ENCODE assay signal across 26 mouse cellular contexts in the genomic region with DNA sequence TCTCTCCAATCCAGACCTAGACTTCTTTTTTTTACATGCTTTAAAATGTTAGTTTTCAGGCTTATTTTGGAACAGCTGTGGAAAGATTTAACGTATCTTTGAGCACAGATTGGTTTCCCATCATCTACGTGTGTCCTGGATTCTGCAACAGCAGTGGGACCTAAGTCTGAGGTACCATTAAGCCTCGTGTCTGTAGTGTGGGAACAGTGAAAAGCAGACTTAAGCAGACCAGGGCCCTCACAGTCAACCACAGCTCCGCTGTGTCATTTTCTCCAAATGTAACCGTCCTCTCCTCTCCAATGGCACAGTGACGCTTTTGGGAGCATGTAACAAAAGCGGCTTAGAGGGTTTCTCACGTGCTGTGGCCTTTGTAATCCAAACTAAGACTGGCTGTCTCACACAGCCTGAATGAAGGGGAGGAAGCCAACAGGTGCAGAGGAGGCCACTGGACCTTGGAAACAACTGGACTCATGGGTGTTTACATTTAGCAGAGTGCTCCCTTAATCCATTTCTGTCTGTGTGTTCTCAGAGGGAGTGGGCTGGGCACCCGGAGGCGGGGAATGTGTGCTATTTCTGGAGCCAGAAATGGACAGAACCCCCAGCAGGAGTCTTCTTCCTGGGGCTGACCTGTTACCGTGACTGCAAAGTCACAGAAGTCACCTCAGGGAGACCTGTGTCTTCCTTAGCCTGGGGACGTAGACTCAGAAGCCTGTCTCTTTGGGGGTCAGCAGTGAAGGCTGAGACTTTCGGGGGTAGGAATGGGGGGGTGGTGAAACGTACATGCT. TPM values are rescaled to one million over a fixed set of nuclear protein-coding genes. Genes with fewer than 3 reads are reported as not detected.
A peak's percentile ranks its signal among the peaks of the same experiment; 100 is the strongest.
DNase-seq lines count a peak whose midpoint lies in the region; ATAC-seq and TF ChIP-seq lines count a peak whose summit lies in the region.
"Had no signal": no experiment of that assay in that cellular context is flagged by ENCODE, and none has a peak within 500 bp of the region (broad histone marks: within the 10 kb centered on the region; RNA-seq: fewer than 3 reads in every experiment).

No protein-coding gene starts in this region.

- WGBS in embryonic facial prominence, embryonic 14.5 days = 44% methylated on average over 14 of the region's 14 CpGs
- 44% methylated on average over 14 of the region's 14 CpGs for WGBS in embryonic facial prominence, embryonic 10.5 days
- 42% methylated on average over 14 of the region's 14 CpGs for WGBS in heart, embryonic 12.5 days
- WGBS in stomach, embryonic 16.5 days = 47% methylated on average over 14 of the region's 14 CpGs
- WGBS in stomach, postnatal 0 days = 36% methylated on average over 14 of the region's 14 CpGs

- no peaks in the 10 kb centered on the region for H3K36me3 ChIP-seq in embryonic facial prominence, embryonic 14.5 days (ENCODE audit: control insufficient read depth, insufficient read depth, low read length)
- no peaks in the 10 kb centered on the region for H3K36me3 ChIP-seq in embryonic facial prominence, embryonic 10.5 days (replicated peaks)
- no peaks in the 10 kb centered on the region for H3K36me3 ChIP-seq in heart, embryonic 12.5 days
- no peaks in the 10 kb centered on the region for H3K36me3 ChIP-seq in stomach, embryonic 16.5 days (ENCODE audit: control insufficient read depth, insufficient read depth, low read length)
- H3K36me3 ChIP-seq in stomach, postnatal 0 days (ENCODE audit: control insufficient read depth, insufficient read depth, low read length) = no peaks in the 10 kb centered on the region
- H3K36me3 ChIP-seq: embryonic facial prominence, embryonic 13.5 days; hindbrain, embryonic 15.5 days; neural tube, embryonic 15.5 days; stomach, embryonic 15.5 days had no signal

- TF ChIP-seq EP300 in stomach, postnatal 0 days (optimal IDR thresholded peaks at IDR 0.05) = no peak

- H3K27me3 ChIP-seq in embryonic facial prominence, embryonic 14.5 days (replicated peaks; ENCODE audit: control insufficient read depth, insufficient read depth, low read length) = no peaks in the 10 kb centered on the region
- no peaks in the 10 kb centered on the region for H3K27me3 ChIP-seq in embryonic facial prominence, embryonic 10.5 days (replicated peaks; ENCODE audit: low read depth, poor library complexity, severe bottlenecking)
- 0 out of 2 replicates have a peak, but pooled peaks cover 3% of the 10 kb centered on the region for H3K27me3 ChIP-seq in heart, embryonic 12.5 days (replicated peaks)
- no peaks in the 10 kb centered on the region for H3K27me3 ChIP-seq in stomach, embryonic 16.5 days (ENCODE audit: control insufficient read depth, insufficient read depth, low read length)
- no peaks in the 10 kb centered on the region for H3K27me3 ChIP-seq in stomach, postnatal 0 days (ENCODE audit: control insufficient read depth, insufficient read depth, low read length)
- H3K27me3 ChIP-seq: embryonic facial prominence, embryonic 13.5 days; hindbrain, embryonic 15.5 days; neural tube, embryonic 15.5 days; stomach, embryonic 15.5 days had no signal

- no peak overlapping the region for H3K4me2 ChIP-seq in embryonic facial prominence, embryonic 14.5 days (ENCODE audit: low read depth, low read length)
- H3K4me2 ChIP-seq in heart, embryonic 12.5 days = peak overlapping the region; percentile 53
- H3K4me2 ChIP-seq in stomach, embryonic 16.5 days (ENCODE audit: low read depth, low read length) = no peak overlapping the region
- H3K4me2 ChIP-seq in stomach, postnatal 0 days (replicated peaks; ENCODE audit: low read depth) = no peak overlapping the region
- H3K4me2 ChIP-seq: embryonic facial prominence, embryonic 13.5 days; forebrain, embryonic 13.5 days; hindbrain, embryonic 15.5 days; liver, embryonic 11.5 days; neural tube, embryonic 15.5 days; stomach, embryonic 15.5 days had no signal

- ATAC-seq in embryonic facial prominence, embryonic 14.5 days (ENCODE audit: low read depth) = peak; percentile 68
- ATAC-seq in heart, embryonic 12.5 days (ENCODE audit: insufficient number of reproducible peaks, low FRiP score) = no peak
- ATAC-seq in stomach, embryonic 16.5 days (ENCODE audit: insufficient read depth, low FRiP score) = 0 out of 2 replicates have a peak, but pooled peaks have one; percentile 13
- no peak for ATAC-seq in stomach, postnatal 0 days (ENCODE audit: low FRiP score, low TSS enrichment)
- ATAC-seq: forebrain, embryonic 13.5 days; liver, postnatal 0 days; lung, postnatal 0 days had no signal

- intact Hi-C loops in heart, postnatal 36 days (cut with DNase I) = no loop called here

- H3K9ac ChIP-seq in embryonic facial prominence, embryonic 14.5 days (ENCODE audit: low read depth, low read length) = no peak overlapping the region
- peak overlapping the region; percentile 46 for H3K9ac ChIP-seq in heart, embryonic 12.5 days
- H3K9ac ChIP-seq in stomach, embryonic 16.5 days (ENCODE audit: low read length) = no peak overlapping the region
- H3K9ac ChIP-seq in stomach, postnatal 0 days (ENCODE audit: low read length) = no peak overlapping the region
- H3K9ac ChIP-seq: embryonic facial prominence, embryonic 13.5 days; forebrain, embryonic 13.5 days; hindbrain, embryonic 15.5 days; liver, postnatal 0 days; neural tube, embryonic 15.5 days; stomach, embryonic 15.5 days had no signal

- H3K27ac ChIP-seq in embryonic facial prominence, embryonic 14.5 days (replicated peaks; ENCODE audit: low read depth, low read length) = no peak overlapping the region; the same call in 1 of the 2 replicates
- H3K27ac ChIP-seq in embryonic facial prominence, embryonic 10.5 days (replicated peaks) = no peak overlapping the region
- peak overlapping the region; percentile 82 for H3K27ac ChIP-seq in heart, embryonic 12.5 days (ENCODE audit: poor library complexity, severe bottlenecking)
- H3K27ac ChIP-seq in stomach, embryonic 16.5 days (ENCODE audit: low read length) = no peak overlapping the region
- H3K27ac ChIP-seq in stomach, postnatal 0 days (replicated peaks) = no peak overlapping the region
- H3K27ac ChIP-seq: embryonic facial prominence, embryonic 13.5 days; forebrain, embryonic 13.5 days; hindbrain, embryonic 15.5 days; kidney, postnatal 0 days; left cerebral cortex, adult 2 months; macrophage; neural tube, embryonic 15.5 days; stomach, embryonic 15.5 days had no signal

- TF ChIP-seq CTCF in stomach, postnatal 0 days (IDR thresholded peaks at IDR 0.05; ENCODE audit: low read depth) = no peak

- no peaks in the 10 kb centered on the region for H3K4me1 ChIP-seq in embryonic facial prominence, embryonic 14.5 days (ENCODE audit: control insufficient read depth, insufficient read depth, low read length)
- H3K4me1 ChIP-seq in embryonic facial prominence, embryonic 10.5 days = peaks cover 11% of the 10 kb centered on the region
- peaks cover 49% of the 10 kb centered on the region for H3K4me1 ChIP-seq in heart, embryonic 12.5 days (replicated peaks)
- peaks cover 5% of the 10 kb centered on the region; the same call in 1 of the 2 replicates for H3K4me1 ChIP-seq in stomach, embryonic 16.5 days (ENCODE audit: control insufficient read depth, insufficient read depth, low read length)
- no peaks in the 10 kb centered on the region; the same call in 1 of the 2 replicates for H3K4me1 ChIP-seq in stomach, postnatal 0 days (replicated peaks; ENCODE audit: control insufficient read depth, insufficient read depth)
- H3K4me1 ChIP-seq: forebrain, embryonic 13.5 days; hindbrain, embryonic 15.5 days had no signal

- DNase-seq in embryonic facial prominence, embryonic 14.5 days (ENCODE audit: low spot score) = peak; percentile 77
- no peak for DNase-seq in embryonic facial prominence, embryonic 10.5 days (ENCODE audit: low spot score)
- DNase-seq in heart, postnatal 36 days = no peak
- DNase-seq in stomach, postnatal 0 days (ENCODE audit: low spot score) = no peak
- no peak for DNase-seq in right cerebral cortex, adult 2 months (ENCODE audit: low spot score in 2 of 2)
- DNase-seq in embryo, embryonic 11 days = no peak
- DNase-seq: adrenal gland, postnatal 36 days; cerebellum, adult 11 months; cerebellum, postnatal 14 days; kidney, adult 2 months; liver, postnatal 0 days; right cerebral cortex, adult 18-20 months; thymus, adult 2 months; thymus, postnatal 4 days had no signal

- H3K4me3 ChIP-seq in embryonic facial prominence, embryonic 14.5 days (ENCODE audit: low read depth, low read length) = no peak overlapping the region
- H3K4me3 ChIP-seq in embryonic facial prominence, embryonic 10.5 days = no peak overlapping the region
- peak overlapping the region; percentile 11 for H3K4me3 ChIP-seq in heart, embryonic 12.5 days
- H3K4me3 ChIP-seq in stomach, embryonic 16.5 days (replicated peaks; ENCODE audit: low read length) = no peak overlapping the region
- H3K4me3 ChIP-seq in stomach, postnatal 0 days (ENCODE audit: low read depth, low read length) = no peak overlapping the region
- H3K4me3 ChIP-seq: embryonic facial prominence, embryonic 13.5 days; forebrain, embryonic 13.5 days; hindbrain, embryonic 15.5 days; left cerebral cortex, adult 2 months; neural tube, embryonic 15.5 days; stomach, embryonic 15.5 days had no signal

- no peaks in the 10 kb centered on the region for H3K9me3 ChIP-seq in embryonic facial prominence, embryonic 14.5 days (ENCODE audit: control insufficient read depth, low read length)
- H3K9me3 ChIP-seq in embryonic facial prominence, embryonic 10.5 days = no peaks in the 10 kb centered on the region
- H3K9me3 ChIP-seq in heart, embryonic 12.5 days (replicated peaks) = no peaks in the 10 kb centered on the region
- H3K9me3 ChIP-seq in stomach, embryonic 16.5 days (replicated peaks; ENCODE audit: control insufficient read depth, low read length) = no peaks in the 10 kb centered on the region
- H3K9me3 ChIP-seq in stomach, postnatal 0 days (ENCODE audit: control insufficient read depth, low read length) = no peaks in the 10 kb centered on the region
- H3K9me3 ChIP-seq: embryonic facial prominence, embryonic 13.5 days; forebrain, embryonic 13.5 days; hindbrain, embryonic 15.5 days; neural tube, embryonic 15.5 days; stomach, embryonic 15.5 days had no signal

RNA-seq across cellular contexts. Expression of gene Rbm20, which starts 15.0 kb away (rescaled TPM):
- 5.8 and 5.9 TPM in 2 replicates for polyA plus RNA-seq in embryonic facial prominence, embryonic 14.5 days (2014; fragmentation: Nextera tagmentation; extraction: Ambion mirVana)
- 0.87 and 1.2 TPM in 2 replicates for polyA plus RNA-seq in embryonic facial prominence, embryonic 10.5 days (2016; fragmentation: Nextera tagmentation; extraction: Ambion mirVana)
- polyA plus RNA-seq in heart, embryonic 12.5 days (2016; fragmentation: Nextera tagmentation; extraction: Ambion mirVana) = 51.8 and 54.0 TPM in 2 replicates
- total RNA-seq in heart, postnatal 36 days (2021) = 100 to 1,000 TPM; 216 to 224 TPM
- 1.4 and 1.7 TPM in 2 replicates for polyA plus RNA-seq in stomach, embryonic 16.5 days (2015; fragmentation: Nextera tagmentation; extraction: Ambion mirVana)
- polyA plus RNA-seq in stomach, postnatal 0 days (2015; fragmentation: Nextera tagmentation; extraction: Ambion mirVana) = 2.3 and 2.5 TPM in 2 replicates
- polyA plus RNA-seq: macrophage had no signal

Comparison
In these comparisons a context has a peak if more than half of its experiments do, and no peak if none do; other contexts are left out.
1. ATAC-seq: peak in embryonic facial prominence, embryonic 14.5 days (single experiment) and stomach, embryonic 16.5 days (single experiment); none in heart, embryonic 12.5 days (single experiment) and stomach, postnatal 0 days (single experiment).